Mouse (Mus musculus): ENCODE data around the gene Thbs4. TPM values are rescaled to one million over a fixed set of nuclear protein-coding genes. Genes with fewer than 3 reads are reported as not detected.
A peak's percentile ranks its signal among the peaks of the same experiment; 100 is the strongest.

The Thbs4 gene
- total RNA-seq, 2 experiments from 2014 or later: 60.5 to 195 TPM

DNA sequence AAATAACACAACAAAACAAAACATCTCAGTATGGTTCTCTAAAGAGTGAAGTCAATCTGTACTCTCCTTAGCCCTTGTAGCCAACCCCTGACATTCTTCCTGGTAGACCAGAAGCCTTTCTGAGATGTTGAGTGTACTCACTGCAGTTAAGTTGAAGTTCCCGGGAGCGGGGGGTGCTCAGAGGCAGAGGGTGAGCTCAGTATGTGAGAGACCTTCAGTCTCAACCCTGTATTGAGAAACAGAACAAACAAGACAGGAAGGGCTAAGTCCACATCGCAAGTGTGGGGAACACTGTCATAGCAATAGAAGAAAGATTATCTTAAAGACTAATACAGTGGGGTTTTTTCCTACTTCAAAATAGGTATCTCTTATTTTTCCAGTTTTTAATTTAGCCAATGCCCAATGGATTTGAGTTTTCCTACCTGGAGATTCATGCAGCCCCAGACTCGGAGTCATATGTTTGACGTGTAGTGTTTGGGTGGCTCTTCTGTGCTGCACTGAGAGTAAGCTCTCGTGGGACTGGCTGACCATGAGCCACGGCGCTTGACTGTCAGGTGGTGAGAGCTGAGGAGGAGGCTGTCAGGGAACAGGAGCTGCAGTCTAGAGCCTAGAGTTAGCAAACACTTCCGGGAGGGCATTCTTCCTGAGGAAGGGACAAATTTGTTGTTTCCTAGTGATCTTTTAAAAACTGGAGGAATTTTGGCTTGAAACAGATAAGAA is 88.1 kb downstream of the Thbs4 start:
- no peak overlapping the region for H3K27ac ChIP-seq
- TF ChIP-seq CTCF (IDR thresholded peaks at IDR 0.05): no peak
- H3K4me3 ChIP-seq: no peak overlapping the region
- DNase-seq: no peak
- intact Hi-C loops (cut with DNase I): no loop called here

DNA sequence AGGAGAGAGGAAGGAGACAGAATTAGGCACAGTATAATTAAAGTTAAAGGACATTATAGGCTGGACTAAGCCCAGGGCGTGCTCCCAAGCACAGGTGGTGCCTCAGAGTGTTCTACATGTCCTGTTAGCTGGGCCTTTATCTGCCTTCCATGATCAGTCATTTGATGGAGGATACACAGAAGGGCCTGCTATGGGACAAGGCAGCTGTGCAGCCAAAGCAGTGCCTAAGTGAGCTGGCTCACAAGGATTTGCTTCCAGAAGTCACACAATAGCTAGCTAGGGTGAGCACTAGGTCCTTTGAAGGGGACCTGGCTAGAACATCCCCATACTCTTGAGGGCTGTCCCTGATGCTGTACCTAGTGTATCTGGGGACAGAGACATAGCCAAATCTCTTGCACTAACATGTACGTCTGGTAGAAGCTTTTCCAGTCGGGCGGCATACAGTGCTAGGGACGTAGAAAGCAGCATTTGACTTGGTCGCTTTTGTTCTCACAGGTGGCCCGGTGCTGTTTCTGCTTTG is 89.5 kb downstream of the Thbs4 start:
- Histone ChIP-seq H3K4me3 (no peak overlapping the region), H3K27ac (no peak overlapping the region)
- no peak for DNase-seq
- intact Hi-C loops (cut with DNase I): no loop called here
- no peak for TF ChIP-seq CTCF (IDR thresholded peaks at IDR 0.05)

DNA sequence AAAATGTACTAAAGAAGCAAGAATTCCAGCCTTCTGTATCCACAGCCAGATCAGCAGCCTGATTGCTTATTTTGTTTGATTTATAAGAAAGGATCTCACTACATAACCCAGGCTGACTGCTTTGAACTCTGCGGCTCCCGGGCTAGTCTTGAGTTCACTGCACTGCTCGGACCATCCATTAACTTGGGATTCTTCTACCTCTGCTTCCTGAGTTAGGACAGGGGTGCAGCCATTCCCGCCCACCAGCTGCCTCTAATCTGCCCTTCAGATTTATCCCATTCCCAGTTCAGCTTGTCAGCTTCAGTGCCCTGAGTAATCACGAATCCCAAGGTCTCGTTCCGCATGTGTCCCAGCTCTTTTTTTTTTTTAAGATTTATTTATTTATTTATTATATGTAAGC is 90.4 kb downstream of the Thbs4 start:
- no peak for TF ChIP-seq CTCF (IDR thresholded peaks at IDR 0.05)
- intact Hi-C loops (cut with DNase I): no loop called here

DNA sequence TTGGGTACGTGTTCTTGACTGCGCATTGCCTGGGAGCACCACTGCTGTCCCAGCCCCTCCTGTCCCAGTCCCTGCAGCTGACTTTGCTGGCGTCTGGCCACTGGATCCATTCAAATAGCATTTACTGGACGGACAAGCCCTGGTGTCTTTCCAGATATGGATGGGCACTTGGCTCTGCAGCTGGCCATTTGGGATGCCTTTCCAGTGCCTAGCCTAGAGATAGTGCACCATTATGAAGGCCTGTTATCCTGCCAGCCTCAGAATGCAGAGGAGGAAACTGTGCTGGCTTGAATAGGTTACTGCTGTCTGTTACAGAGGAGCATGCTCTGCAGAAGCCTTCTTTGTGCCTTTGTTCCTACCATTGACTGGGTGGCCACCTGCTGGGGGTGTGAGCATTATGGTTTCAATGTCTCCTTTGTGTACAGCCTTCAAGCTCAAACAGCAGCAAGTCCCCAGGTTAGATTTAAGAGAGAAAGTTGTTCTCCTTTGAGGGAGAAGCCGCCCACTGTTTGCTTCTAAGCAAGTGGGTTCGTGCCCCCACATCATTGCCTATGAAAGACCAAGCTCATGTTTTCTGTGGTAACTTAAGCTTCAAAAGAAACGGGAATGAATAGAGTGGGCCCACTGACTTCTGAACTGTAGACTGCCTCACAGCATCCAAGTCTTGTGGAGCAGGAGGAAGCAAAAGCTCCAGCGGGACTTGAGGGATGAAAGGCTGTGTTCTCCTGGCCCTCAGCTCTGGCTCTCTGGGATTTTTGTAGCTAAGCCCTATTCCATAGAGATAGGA is 91.2 kb downstream of the Thbs4 start:
- DNase-seq: peak; percentile 59
- H3K27ac ChIP-seq: no peak overlapping the region
- intact Hi-C loops (cut with DNase I): no loop called here
- TF ChIP-seq CTCF (IDR thresholded peaks at IDR 0.05): no peak; the same call in 1 of the 2 replicates
- no peak overlapping the region for H3K4me3 ChIP-seq

More for the DNA sequence above, 90.4 kb downstream of the Thbs4 start:
- no peak for DNase-seq
- Histone ChIP-seq H3K4me3 (no peak overlapping the region), H3K27ac (no peak overlapping the region)

DNA sequence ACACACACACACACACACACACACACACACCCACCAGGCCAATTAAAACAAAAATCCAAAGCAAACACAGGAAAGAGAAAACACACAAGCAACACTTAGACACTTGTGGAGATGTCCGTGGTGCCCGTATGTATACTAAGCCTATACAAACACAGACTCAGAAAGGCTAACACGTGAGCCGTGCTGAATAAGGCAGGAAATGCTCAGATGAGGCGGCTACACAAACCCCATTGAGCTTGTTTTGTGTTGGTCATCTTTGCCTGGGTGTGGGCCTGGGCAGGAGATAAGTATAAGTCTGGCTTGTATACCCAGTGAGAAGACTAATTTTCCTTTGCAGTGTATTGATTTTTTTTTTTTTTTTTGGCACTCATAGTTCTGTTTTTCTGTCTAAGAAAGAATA is 92.6 kb downstream of the Thbs4 start:
- DNase-seq: no peak
- intact Hi-C loops (cut with DNase I): no loop called here
- no peak overlapping the region for H3K27ac ChIP-seq
- no peak overlapping the region for H3K4me3 ChIP-seq
- no peak for TF ChIP-seq CTCF (IDR thresholded peaks at IDR 0.05)

Other genes with a start within 250 kb of the Thbs4 start
- not detected for gene Spz1, start 218.6 kb downstream of the Thbs4 start, total RNA-seq (2021)
- 1 to 10 TPM; 2.5 to 4.2 TPM for gene Serinc5, start 183.7 kb downstream of the Thbs4 start, total RNA-seq (2021)
- 1 to 10 TPM; 4.3 to 4.7 TPM for gene Mtx3, start 49.9 kb upstream of the Thbs4 start, total RNA-seq (2021)

All from gastrocnemius, adult 2 months (tissue).